Mouse (Mus musculus): ENCODE results near the gene Clns1a.

Gene Clns1a

GRCm38 (mm10) chr7:97696506-97697254 lies at the start of gene Clns1a:
TSS of gene Clns1a (plus strand) at chr7:97696634.
- DNase-seq (ENCODE audit: low read depth in 1 of 2, low spot score in 2 of 2) = peak; percentile 80 to 86

- no peak for DNase-seq (ENCODE audit: low read depth in 1 of 2, low spot score in 2 of 2)
Observed at GRCm38 (mm10) chr7:97647656-97648055, 48.8 kb upstream of the Clns1a start.

- no peak for DNase-seq (ENCODE audit: low read depth in 1 of 2, low spot score in 2 of 2)
Observed at GRCm38 (mm10) chr7:97650729-97651128, 45.7 kb upstream of the Clns1a start.

- no peak for DNase-seq (ENCODE audit: low read depth in 1 of 2, low spot score in 2 of 2)
Observed at GRCm38 (mm10) chr7:97656144-97656543, 40.3 kb upstream of the Clns1a start.

- no peak for DNase-seq (ENCODE audit: low read depth in 1 of 2, low spot score in 2 of 2)
Observed at GRCm38 (mm10) chr7:97661634-97662033, 34.8 kb upstream of the Clns1a start.

- no peak for DNase-seq (ENCODE audit: low read depth in 1 of 2, low spot score in 2 of 2)
Observed at GRCm38 (mm10) chr7:97679239-97679638, 17.2 kb upstream of the Clns1a start.

DNA sequence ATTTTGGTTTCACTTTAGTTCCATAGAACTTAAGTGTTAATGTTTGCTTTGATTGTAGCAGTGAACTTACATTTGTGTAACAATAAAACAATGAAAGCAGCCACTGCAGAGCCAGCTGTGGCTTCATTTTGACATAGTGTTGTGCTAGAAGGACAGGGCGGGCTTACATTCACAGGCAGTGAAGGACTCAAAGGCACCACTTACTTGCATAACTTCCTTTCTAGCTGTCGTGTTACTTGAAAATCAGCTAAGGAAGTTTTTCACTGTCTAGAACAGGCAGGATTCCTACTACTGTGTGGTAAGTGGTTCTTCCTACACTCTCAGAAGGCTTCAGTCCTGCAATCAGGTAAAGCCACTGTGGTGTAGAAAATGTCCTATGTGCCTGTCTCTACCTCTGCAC lies 8.6 kb upstream of the Clns1a start:
- DNase-seq (ENCODE audit: low read depth in 1 of 2, low spot score in 2 of 2) = no peak

- DNase-seq (ENCODE audit: low read depth in 1 of 2, low spot score in 2 of 2) = no peak
Observed at GRCm38 (mm10) chr7:97695441-97695840, 993 bp upstream of the Clns1a start.

DNA sequence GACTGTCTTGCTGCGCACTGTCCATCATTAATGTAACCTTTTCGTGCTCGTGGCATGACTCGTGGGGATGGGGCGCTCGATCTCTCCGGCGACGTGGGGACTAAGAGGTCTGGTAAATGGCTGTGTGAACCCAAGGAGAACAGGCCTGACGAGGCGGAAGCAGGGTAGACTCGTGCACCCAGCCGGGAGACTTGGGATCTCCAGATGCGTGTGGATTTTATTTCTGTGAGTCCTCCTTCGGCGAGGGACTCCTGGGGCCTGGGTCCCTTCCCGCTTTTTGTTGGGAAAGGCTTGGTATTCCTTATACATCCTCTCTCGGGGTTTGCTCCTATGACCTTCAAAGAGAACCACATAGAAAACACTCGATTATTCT lies 315 bp upstream of the Clns1a start:
- no peak for DNase-seq (ENCODE audit: low read depth in 1 of 2, low spot score in 2 of 2)

- DNase-seq (ENCODE audit: low read depth in 1 of 2, low spot score in 2 of 2) = no peak
Observed at GRCm38 (mm10) chr7:97700173-97700572, 3.7 kb downstream of the Clns1a start.

GRCm38 (mm10) chr7:97701106-97701505 lies 4.7 kb downstream of the Clns1a start:
- no peak for DNase-seq (ENCODE audit: low read depth in 1 of 2, low spot score in 2 of 2)

- DNase-seq (ENCODE audit: low read depth in 1 of 2, low spot score in 2 of 2) = no peak
Observed at GRCm38 (mm10) chr7:97707123-97707522, 10.7 kb downstream of the Clns1a start.

GRCm38 (mm10) chr7:97707809-97708208 lies 11.4 kb downstream of the Clns1a start:
- DNase-seq (ENCODE audit: low read depth in 1 of 2, low spot score in 2 of 2) = no peak

- DNase-seq (ENCODE audit: low read depth in 1 of 2, low spot score in 2 of 2) = no peak
Observed at GRCm38 (mm10) chr7:97709204-97709603, 12.8 kb downstream of the Clns1a start.

DNA sequence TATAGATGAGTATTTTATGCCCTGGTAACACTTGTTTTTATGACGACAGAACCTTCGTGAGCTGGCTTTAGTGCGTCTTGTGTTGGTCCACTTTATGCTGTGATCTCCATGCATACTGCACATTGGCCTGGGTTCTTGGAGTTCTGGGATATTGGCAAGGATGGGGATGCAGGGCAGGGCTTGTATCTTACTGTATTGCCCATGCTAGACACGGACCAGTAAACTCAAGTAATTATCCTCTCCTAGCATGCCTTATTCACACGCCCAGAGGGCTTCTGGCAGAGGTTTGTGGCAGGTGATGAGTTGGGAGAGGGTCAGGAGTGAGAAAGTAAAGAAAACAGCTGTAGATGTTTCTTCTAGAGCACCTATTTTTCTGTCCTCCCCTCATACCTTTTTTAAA lies 18.2 kb downstream of the Clns1a start:
- no peak for DNase-seq (ENCODE audit: low read depth in 1 of 2, low spot score in 2 of 2)

DNA sequence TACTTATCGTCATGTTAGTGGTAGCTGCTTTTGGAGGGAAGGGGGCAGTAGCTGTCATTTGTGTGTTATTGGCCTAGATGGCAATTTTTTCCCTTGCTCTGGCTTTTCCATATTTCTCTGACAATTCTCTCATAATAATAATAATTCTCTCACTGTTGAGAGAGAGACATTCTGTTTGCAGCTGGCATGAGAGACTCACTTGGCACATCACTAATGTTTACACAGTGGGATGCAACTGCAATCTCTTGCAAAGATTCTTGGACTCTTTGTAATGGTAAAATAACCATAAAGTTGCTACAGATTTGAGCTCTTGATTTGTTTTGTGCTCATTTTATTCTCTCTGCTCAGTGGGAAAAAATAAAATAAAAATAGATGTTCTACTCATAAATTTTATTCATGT lies 20.9 kb downstream of the Clns1a start:
- no peak for DNase-seq (ENCODE audit: low read depth in 1 of 2, low spot score in 2 of 2)

- no peak for DNase-seq (ENCODE audit: low read depth in 1 of 2, low spot score in 2 of 2)
Observed at GRCm38 (mm10) chr7:97719078-97719477, 22.6 kb downstream of the Clns1a start.

DNA sequence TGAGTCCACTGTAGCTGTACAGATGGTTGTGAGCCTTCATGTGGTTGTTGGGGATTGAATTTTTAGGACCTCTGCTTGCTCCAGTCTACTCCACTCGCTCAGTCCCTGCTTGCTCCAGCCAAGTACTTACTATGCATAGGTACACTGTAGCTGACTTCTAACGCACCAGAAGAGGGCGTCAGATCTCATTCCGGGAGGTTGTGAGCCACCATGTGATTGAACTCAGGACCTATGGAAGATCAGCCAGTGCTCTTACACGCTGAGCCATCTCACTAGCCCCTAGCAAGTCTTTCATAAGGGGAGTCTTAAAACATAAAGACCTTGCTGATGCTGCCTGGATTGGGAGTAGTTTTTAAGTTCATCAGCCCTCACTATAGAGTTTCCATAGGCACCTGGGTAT lies 23.7 kb downstream of the Clns1a start:
- DNase-seq (ENCODE audit: low read depth in 1 of 2, low spot score in 2 of 2) = no peak

GRCm38 (mm10) chr7:97722278-97722918 lies 26.0 kb downstream of the Clns1a start:
- no peak for DNase-seq (ENCODE audit: low read depth in 1 of 2, low spot score in 2 of 2)

- no peak for DNase-seq (ENCODE audit: low read depth in 1 of 2, low spot score in 2 of 2)
Observed at GRCm38 (mm10) chr7:97723646-97724538, 27.5 kb downstream of the Clns1a start.

GRCm38 (mm10) chr7:97725401-97725800 lies 29.0 kb downstream of the Clns1a start:
- no peak for DNase-seq (ENCODE audit: low read depth in 1 of 2, low spot score in 2 of 2)

DNA sequence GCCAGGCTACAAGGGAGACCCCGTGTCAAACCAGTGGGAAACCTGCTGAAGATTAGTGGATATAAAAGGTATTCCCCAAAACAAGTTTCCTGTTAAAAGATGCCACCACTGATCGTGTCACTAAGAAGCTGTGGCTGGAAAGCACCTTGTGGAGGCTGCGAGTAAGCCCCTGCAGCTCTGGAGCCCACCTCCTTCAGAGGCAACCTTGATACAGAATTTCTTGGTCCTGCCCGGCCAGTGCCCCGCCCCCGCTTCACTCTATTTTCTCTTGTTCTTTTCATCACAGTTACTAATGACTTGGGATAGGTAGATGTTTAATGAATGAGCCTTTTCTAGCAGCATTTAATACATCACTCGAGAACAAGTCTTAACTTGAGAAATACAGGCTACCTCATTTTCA lies 29.6 kb downstream of the Clns1a start:
- DNase-seq (ENCODE audit: low read depth in 1 of 2, low spot score in 2 of 2) = no peak

All from monocyte, adult 2 months (primary cell).